Mouse (Mus musculus): ENCODE data around the gene Rita1. TPM values are rescaled to one million over a fixed set of nuclear protein-coding genes. Genes with fewer than 3 reads are reported as not detected.

The Rita1 gene
- polyA plus RNA-seq (2015; fragmentation: Nextera tagmentation; extraction: Ambion mirVana): 14.3 and 16.3 TPM in 2 replicates

- ATAC-seq (replicated peaks; ENCODE audit: low FRiP score, low read depth) (peak; percentile 87), DNase-seq (ENCODE audit: low spot score) (peak; percentile 99)
- H3K4me1 ChIP-seq (replicated peaks; ENCODE audit: insufficient read depth, low read length): peaks cover 11% of the 10 kb centered on the region; the same call in 1 of the 2 replicates
- H3K4me3 ChIP-seq (replicated peaks; ENCODE audit: low read depth, low read length): peak within 1 kb of the TSS; percentile 59
- H3K27me3 ChIP-seq (ENCODE audit: insufficient read depth, low read length): no peaks in the 10 kb centered on the region
- H3K9me3 ChIP-seq (replicated peaks; ENCODE audit: low read length): no peaks in the 10 kb centered on the region
- no peak for TF ChIP-seq CTCF (IDR thresholded peaks at IDR 0.05; ENCODE audit: low read depth)
- 0 out of 2 replicates have a peak, but pooled peaks cover 8% of the 10 kb centered on the region for H3K36me3 ChIP-seq (ENCODE audit: insufficient read depth, low read length)
- 1% methylated on average over 22 of the region's 22 CpGs for WGBS
- H3K4me2 ChIP-seq (ENCODE audit: low read length): peak within 1 kb of the TSS; percentile 92
- H3K27ac ChIP-seq: peak within 1 kb of the TSS; percentile 85
- H3K9ac ChIP-seq (ENCODE audit: low read depth, low read length): peak within 1 kb of the TSS; percentile 70
Measured at GRCm38 (mm10) chr5:120612442-120612821, at the start of gene Rita1, which contains the start of gene Ddx54. Gene Rita1, minus strand, starts transcription at chr5:120612589. Gene Ddx54, plus strand, starts transcription at chr5:120612739.

GRCm38 (mm10) chr5:120660816-120661215 lies 48.4 kb upstream of the Rita1 start:
- WGBS: 62% methylated on average over 5 of the region's 5 CpGs
- Histone ChIP-seq H3K9me3 (replicated peaks; ENCODE audit: low read length) (no peaks in the 10 kb centered on the region), H3K36me3 (ENCODE audit: insufficient read depth, low read length) (no peaks in the 10 kb centered on the region), H3K9ac (ENCODE audit: low read depth, low read length) (no peak overlapping the region), H3K4me1 (replicated peaks; ENCODE audit: insufficient read depth, low read length) (no peaks in the 10 kb centered on the region), H3K27ac (no peak overlapping the region), H3K4me2 (ENCODE audit: low read length) (no peak overlapping the region), H3K27me3 (ENCODE audit: insufficient read depth, low read length) (no peaks in the 10 kb centered on the region), H3K4me3 (replicated peaks; ENCODE audit: low read depth, low read length) (no peak overlapping the region)
- no peak for ATAC-seq (replicated peaks; ENCODE audit: low FRiP score, low read depth)
- no peak for TF ChIP-seq CTCF (IDR thresholded peaks at IDR 0.05; ENCODE audit: low read depth)
- no peak for DNase-seq (ENCODE audit: low spot score)

GRCm38 (mm10) chr5:120656281-120656751 lies 43.9 kb upstream of the Rita1 start:
- no peak for DNase-seq (ENCODE audit: low spot score)
- no peak for TF ChIP-seq CTCF (IDR thresholded peaks at IDR 0.05; ENCODE audit: low read depth)
- no peak overlapping the region for H3K4me3 ChIP-seq (replicated peaks; ENCODE audit: low read depth, low read length)
- H3K36me3 ChIP-seq (ENCODE audit: insufficient read depth, low read length): no peaks in the 10 kb centered on the region
- WGBS: 86% methylated on average over 12 of the region's 12 CpGs
- H3K27ac ChIP-seq: no peak overlapping the region
- H3K9ac ChIP-seq (ENCODE audit: low read depth, low read length): no peak overlapping the region
- H3K4me2 ChIP-seq (ENCODE audit: low read length): no peak overlapping the region
- H3K27me3 ChIP-seq (ENCODE audit: insufficient read depth, low read length): no peaks in the 10 kb centered on the region
- H3K4me1 ChIP-seq (replicated peaks; ENCODE audit: insufficient read depth, low read length): no peaks in the 10 kb centered on the region
- ATAC-seq (replicated peaks; ENCODE audit: low FRiP score, low read depth): no peak
- H3K9me3 ChIP-seq (replicated peaks; ENCODE audit: low read length): no peaks in the 10 kb centered on the region

- DNase-seq (ENCODE audit: low spot score) (no peak), ATAC-seq (replicated peaks; ENCODE audit: low FRiP score, low read depth) (no peak)
- no peak overlapping the region for H3K27ac ChIP-seq
- TF ChIP-seq CTCF (IDR thresholded peaks at IDR 0.05; ENCODE audit: low read depth): no peak
- peaks cover 11% of the 10 kb centered on the region for H3K27me3 ChIP-seq (ENCODE audit: insufficient read depth, low read length)
- H3K9me3 ChIP-seq (replicated peaks; ENCODE audit: low read length): no peaks in the 10 kb centered on the region
- H3K36me3 ChIP-seq (ENCODE audit: insufficient read depth, low read length): no peaks in the 10 kb centered on the region
- 87% methylated on average over 2 of the region's 2 CpGs for WGBS
- no peak overlapping the region for H3K9ac ChIP-seq (ENCODE audit: low read depth, low read length)
- H3K4me2 ChIP-seq (ENCODE audit: low read length): no peak overlapping the region
- H3K4me1 ChIP-seq (replicated peaks; ENCODE audit: insufficient read depth, low read length): peaks cover 1% of the 10 kb centered on the region
- H3K4me3 ChIP-seq (replicated peaks; ENCODE audit: low read depth, low read length): no peak overlapping the region
Measured at GRCm38 (mm10) chr5:120653873-120654272, 41.5 kb upstream of the Rita1 start.

GRCm38 (mm10) chr5:120652915-120653701 lies 40.7 kb upstream of the Rita1 start:
- 76% methylated on average over 27 of the region's 28 CpGs for WGBS
- Histone ChIP-seq H3K27ac (no peak overlapping the region), H3K9ac (ENCODE audit: low read depth, low read length) (no peak overlapping the region), H3K4me3 (replicated peaks; ENCODE audit: low read depth, low read length) (no peak overlapping the region), H3K36me3 (ENCODE audit: insufficient read depth, low read length) (no peaks in the 10 kb centered on the region), H3K27me3 (ENCODE audit: insufficient read depth, low read length) (peaks cover 11% of the 10 kb centered on the region), H3K4me2 (ENCODE audit: low read length) (no peak overlapping the region), H3K4me1 (replicated peaks; ENCODE audit: insufficient read depth, low read length) (peaks cover 6% of the 10 kb centered on the region), H3K9me3 (replicated peaks; ENCODE audit: low read length) (no peaks in the 10 kb centered on the region)
- ATAC-seq (replicated peaks; ENCODE audit: low FRiP score, low read depth): no peak
- no peak for DNase-seq (ENCODE audit: low spot score)
- no peak for TF ChIP-seq CTCF (IDR thresholded peaks at IDR 0.05; ENCODE audit: low read depth)

- Histone ChIP-seq H3K4me3 (replicated peaks; ENCODE audit: low read depth, low read length) (no peak overlapping the region), H3K27ac (no peak overlapping the region), H3K36me3 (ENCODE audit: insufficient read depth, low read length) (no peaks in the 10 kb centered on the region), H3K9me3 (replicated peaks; ENCODE audit: low read length) (no peaks in the 10 kb centered on the region), H3K4me1 (replicated peaks; ENCODE audit: insufficient read depth, low read length) (peaks cover 6% of the 10 kb centered on the region), H3K27me3 (ENCODE audit: insufficient read depth, low read length) (peaks cover 11% of the 10 kb centered on the region), H3K9ac (ENCODE audit: low read depth, low read length) (no peak overlapping the region), H3K4me2 (ENCODE audit: low read length) (no peak overlapping the region)
- no peak for ATAC-seq (replicated peaks; ENCODE audit: low FRiP score, low read depth)
- DNase-seq (ENCODE audit: low spot score): no peak
- WGBS: 45% methylated on average over 5 of the region's 5 CpGs
- no peak for TF ChIP-seq CTCF (IDR thresholded peaks at IDR 0.05; ENCODE audit: low read depth)
Measured at GRCm38 (mm10) chr5:120651230-120651629, 38.8 kb upstream of the Rita1 start.
